Mouse (Mus musculus) spleen, embryonic (tissue): ENCODE results near the gene Kmt5b.

Experiments
- CTCF ChIA-PET: fragments of 350-600 bp; sonication (Branson Sonifier 250); formaldehyde crosslinking; loops from one replicate; lab custom pipeline; 2022; lab: Charles Lee

Kmt5b gene

GRCm38 (mm10) chr19:3767781-3768696 is 818 bp downstream of the Kmt5b start:
- CTCF ChIA-PET = no interaction called here

DNA sequence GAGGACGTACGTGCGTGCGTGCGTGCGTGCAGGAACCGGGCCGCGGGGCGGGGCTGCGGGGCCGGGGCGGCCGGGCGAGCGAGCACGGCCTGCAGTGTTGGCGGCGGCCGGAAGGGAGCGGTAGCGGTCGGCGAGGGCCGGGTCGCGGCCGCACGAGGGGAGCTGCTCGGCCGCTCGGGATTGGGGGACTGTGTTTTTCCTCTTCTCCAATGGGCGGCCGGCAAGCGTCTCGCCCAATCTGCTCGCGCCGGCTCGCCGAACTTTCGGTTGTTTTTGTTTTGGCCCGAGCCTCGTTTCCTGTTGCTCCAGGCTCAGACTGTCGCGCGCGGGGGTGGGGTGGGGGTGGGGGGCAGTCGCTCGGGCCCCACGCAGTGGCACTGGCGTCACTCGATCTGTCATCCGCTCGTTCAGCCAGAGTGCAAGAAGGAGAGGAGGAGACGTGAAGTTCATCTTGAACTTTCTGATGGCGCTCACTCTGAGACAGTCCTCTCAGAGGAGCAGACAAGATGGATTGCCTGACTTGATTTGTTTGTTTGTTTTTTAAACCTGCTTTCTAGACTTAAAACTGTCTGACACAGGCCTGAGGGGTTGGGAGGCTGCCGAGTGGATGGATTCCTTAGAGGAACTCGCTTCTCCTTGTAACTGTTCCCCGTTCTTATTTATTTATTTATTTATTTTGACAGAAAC is 1.6 kb downstream of the Kmt5b start:
- CTCF ChIA-PET = no interaction called here

DNA sequence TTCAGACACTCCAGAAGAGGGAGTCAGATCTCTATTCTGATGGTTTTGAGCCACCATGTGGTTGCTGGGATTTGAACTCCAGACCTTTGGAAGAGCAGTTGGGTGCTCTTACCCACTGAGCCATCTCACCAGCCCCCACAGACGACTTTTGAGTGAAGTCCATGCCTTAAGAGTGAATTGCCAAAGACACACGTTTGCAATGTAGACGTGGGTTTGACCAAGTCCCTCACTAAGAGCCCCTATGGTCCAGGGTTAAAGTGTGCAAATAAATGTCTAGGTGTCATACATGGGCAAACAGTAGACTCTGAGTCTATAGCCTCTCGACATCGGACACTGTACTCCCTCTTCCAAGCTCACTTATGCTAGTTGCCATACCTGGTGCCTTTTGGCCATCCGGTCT is 2.3 kb downstream of the Kmt5b start:
- CTCF ChIA-PET = no interaction called here

GRCm38 (mm10) chr19:3774159-3774558 is 6.9 kb downstream of the Kmt5b start:
- CTCF ChIA-PET = no interaction called here

GRCm38 (mm10) chr19:3778713-3779112 is 11.5 kb downstream of the Kmt5b start:
- CTCF ChIA-PET = no interaction called here

GRCm38 (mm10) chr19:3790077-3790476 is 22.9 kb downstream of the Kmt5b start:
- CTCF ChIA-PET = no interaction called here

GRCm38 (mm10) chr19:3805526-3805925 is 38.3 kb downstream of the Kmt5b start:
- CTCF ChIA-PET = no interaction called here

DNA sequence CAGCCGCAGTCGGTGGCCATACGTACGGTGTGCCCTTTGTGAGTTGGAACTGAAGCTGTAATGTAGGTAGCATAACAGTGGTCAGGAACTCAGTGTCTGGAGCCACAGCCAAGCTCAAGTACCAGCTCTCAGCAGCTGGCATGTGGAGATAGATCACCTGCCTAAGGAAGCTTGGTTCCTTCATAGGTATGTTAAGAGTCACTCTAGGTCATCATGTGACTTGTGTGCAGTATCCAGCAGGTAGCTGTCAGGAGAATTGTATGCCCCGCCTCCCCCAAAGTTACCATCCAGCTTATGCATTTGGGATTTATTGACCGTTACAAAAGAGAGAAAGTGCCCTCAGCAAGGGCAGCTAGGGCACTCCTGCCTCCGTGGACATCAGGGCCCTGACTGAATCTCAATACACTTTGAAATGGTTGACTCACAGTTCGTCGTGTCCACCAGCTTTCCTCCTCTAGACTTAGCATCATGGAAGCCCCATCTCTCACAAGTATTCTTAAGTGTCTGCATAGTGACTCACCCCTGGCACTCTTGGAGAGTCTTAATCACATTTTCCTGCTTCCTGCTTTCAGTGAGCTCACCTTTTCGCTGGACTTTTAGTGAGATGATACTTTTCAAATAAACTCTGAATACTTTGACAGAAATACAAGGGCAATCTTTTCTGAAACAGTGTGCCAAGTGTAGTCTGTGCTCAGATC is 43.5 kb downstream of the Kmt5b start:
- CTCF ChIA-PET = no interaction called here

DNA sequence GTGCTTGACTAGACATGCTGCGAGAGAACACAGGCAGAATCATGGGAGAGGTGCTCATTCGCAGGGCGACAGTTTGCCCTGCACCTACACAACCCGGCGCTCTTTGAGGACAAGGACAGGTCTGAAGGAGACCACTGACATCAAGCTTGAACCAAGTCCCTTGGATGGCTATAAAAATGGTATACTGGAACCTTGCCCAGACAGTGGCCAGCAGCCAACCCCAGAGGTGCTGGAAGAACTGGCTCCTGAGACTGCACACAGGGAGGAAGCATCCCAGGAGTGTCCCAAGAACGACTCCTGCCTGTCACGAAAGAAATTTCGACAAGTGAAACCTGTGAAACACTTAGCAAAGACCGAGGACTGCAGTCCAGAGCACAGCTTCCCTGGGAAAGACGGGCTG is 47.2 kb downstream of the Kmt5b start:
- CTCF ChIA-PET = no interaction called here

DNA sequence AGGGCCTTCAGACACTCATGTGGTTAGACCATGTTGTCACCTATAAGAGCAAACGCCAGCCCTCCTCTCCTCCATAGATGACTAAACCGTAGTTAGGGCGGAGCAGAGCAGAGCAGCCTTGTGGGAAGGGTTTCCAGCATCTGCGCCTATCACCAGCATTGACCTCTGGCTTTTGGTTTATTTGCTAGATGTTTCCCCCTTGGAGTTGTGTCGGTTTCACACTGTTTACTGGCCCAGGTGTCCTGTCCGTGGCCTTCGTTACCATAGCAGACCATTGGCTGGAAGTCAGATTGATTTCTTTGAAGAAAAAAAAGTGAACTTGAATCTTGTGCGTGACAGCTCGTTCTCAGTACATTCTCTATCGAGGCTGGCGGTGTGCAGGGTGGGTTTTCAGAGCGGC is 48.6 kb downstream of the Kmt5b start:
- CTCF ChIA-PET = no interaction called here

GRCm38 (mm10) chr19:3819080-3819479 is 51.9 kb downstream of the Kmt5b start:
- CTCF ChIA-PET = no interaction called here

GRCm38 (mm10) chr19:3819899-3820444 is 52.8 kb downstream of the Kmt5b start:
- CTCF ChIA-PET = no interaction called here

DNA sequence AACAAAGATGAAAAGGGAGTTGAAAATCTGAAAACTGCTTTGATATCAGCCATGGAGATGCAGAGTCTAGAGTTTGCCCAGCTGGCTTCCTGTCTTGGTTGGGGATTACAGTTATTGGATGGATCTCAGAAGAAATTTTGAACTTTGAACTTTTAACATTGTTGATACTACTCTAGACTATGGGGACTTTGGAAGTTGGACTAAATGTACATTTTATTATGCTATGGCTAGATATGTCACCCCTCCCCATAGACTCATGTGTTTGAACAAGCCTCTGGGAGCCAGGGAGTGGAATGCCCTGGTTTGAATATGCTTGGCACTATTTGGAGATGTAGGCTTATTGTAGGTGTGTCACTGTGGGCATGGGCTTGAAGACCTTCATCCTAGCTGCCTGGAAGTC is 57.8 kb downstream of the Kmt5b start:
- CTCF ChIA-PET = no interaction called here

DNA sequence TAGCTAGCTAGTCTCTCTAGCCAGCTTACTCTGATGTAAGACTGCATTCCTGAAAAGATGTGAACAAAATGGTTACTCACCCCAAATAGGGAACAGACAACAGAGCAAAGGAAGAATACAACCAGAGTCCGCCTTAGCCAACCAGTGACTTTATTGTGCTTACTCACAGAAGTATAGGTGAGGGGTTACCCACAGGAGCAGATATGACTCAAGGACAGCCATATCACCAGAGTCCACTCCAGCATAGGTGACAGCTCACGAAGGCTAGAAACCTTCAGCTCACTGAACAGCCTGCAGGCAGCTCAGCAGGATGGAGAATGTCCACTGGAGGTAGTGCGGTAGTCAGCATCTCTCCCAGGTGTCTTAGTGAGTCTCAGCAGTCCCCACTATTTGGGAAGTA is 62.6 kb downstream of the Kmt5b start:
- CTCF ChIA-PET = no interaction called here

DNA sequence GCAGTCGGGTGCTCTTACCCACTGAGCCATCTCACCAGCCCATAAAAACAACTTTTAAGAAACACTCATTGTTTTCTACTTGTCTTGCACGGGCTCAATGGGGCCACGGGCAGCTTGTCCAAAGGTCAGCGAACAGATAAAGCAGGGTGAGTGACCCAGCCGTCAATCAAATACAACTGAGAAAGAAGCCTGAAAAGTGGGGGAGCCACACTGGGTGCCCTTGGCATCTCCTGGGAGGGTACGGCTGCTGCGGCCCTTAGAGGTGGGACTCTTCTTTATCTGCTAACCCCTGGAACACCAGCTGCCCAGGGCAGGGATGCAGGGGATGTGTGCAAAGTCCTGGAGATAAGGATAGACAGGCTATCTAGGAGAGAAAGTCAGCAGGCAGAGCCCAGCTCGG is 64.5 kb downstream of the Kmt5b start:
- CTCF ChIA-PET = interaction anchor here (0.8 kb wide), 1 partner anchor 275 kb away, joined by 3 read pairs; no protein-coding TSS in a partner anchor

GRCm38 (mm10) chr19:3832851-3833353 is 65.7 kb downstream of the Kmt5b start:
- CTCF ChIA-PET = no interaction called here

GRCm38 (mm10) chr19:3834301-3834700 is 67.1 kb downstream of the Kmt5b start:
- CTCF ChIA-PET = no interaction called here

- CTCF ChIA-PET = interaction anchor here (0.7 kb wide), 1 partner anchor 39 kb away, joined by 10 read pairs; no protein-coding TSS in a partner anchor
Measured at GRCm38 (mm10) chr19:3836791-3837190, 69.6 kb downstream of the Kmt5b start.

- CTCF ChIA-PET = interaction anchor here (0.6 kb wide), 1 partner anchor 143 kb away, joined by 3 read pairs; no protein-coding TSS in a partner anchor
Measured at GRCm38 (mm10) chr19:3838931-3839330, 71.7 kb downstream of the Kmt5b start.

- CTCF ChIA-PET = interaction anchor here (0.6 kb wide), 1 partner anchor 142 kb away, joined by 3 read pairs; no protein-coding TSS in a partner anchor
Measured at GRCm38 (mm10) chr19:3839686-3840085, 72.5 kb downstream of the Kmt5b start.

GRCm38 (mm10) chr19:3840214-3840651 is 73.0 kb downstream of the Kmt5b start:
- CTCF ChIA-PET = no interaction called here
